Mouse (Mus musculus) hindbrain, postnatal 0 days (tissue): ENCODE data around the gene Fgfr2. TPM values are rescaled to one million over a fixed set of nuclear protein-coding genes. Genes with fewer than 3 reads are reported as not detected.

Experiments used
- ATAC-seq: fragments of 200-750 bp; cut with Nextera tagmentation; 2 replicates; pipeline ENCODE4 v1.8.0; 2017; ENCODE audit warnings: mild to moderate bottlenecking, moderate TSS enrichment, moderate library complexity
- DNase-seq: peaks from one replicate; pipeline ENCODE4 v3.0.0-alpha.2; 2015; ENCODE audit warnings: low spot score
- H3K27ac ChIP-seq: fragments of 300-500 bp; sonication (generic); 2 replicates; pipeline ENCODE4 v1.5.1; 2014; ENCODE audit warnings: mild to moderate bottlenecking
- H3K27me3 ChIP-seq: fragments of 300-500 bp; sonication (generic); 2 replicates; pipeline ENCODE4 v1.6.1; 2014; ENCODE audit warnings: low read length, mixed read lengths; ENCODE audit not compliant: insufficient read depth
- H3K36me3 ChIP-seq: fragments of 300-500 bp; sonication (generic); 2 replicates; pipeline ENCODE4 v1.6.1; 2014; ENCODE audit warnings: low read length, mixed read lengths; ENCODE audit not compliant: insufficient read depth
- H3K4me1 ChIP-seq: fragments of 300-500 bp; sonication (generic); 2 replicates; pipeline ENCODE4 v1.6.1; 2014; ENCODE audit warnings: antibody characterized with exemption, low read length, mixed read lengths; ENCODE audit not compliant: insufficient read depth
- H3K4me2 ChIP-seq: fragments of 300-500 bp; sonication (generic); 2 replicates; pipeline ENCODE4 v1.6.1; 2014; ENCODE audit warnings: low read depth, mild to moderate bottlenecking, low read length, moderate library complexity, mixed read lengths
- H3K4me3 ChIP-seq: fragments of 300-500 bp; sonication (generic); 2 replicates; pipeline ENCODE4 v1.5.1; 2014; ENCODE audit warnings: low read length
- H3K9ac ChIP-seq: fragments of 300-500 bp; sonication (generic); replicated peaks from 2 replicates; pipeline ENCODE4 v1.6.1; 2014; ENCODE audit warnings: mild to moderate bottlenecking, low read length, moderate library complexity, mixed read lengths
- H3K9me3 ChIP-seq: fragments of 300-500 bp; sonication (generic); 2 replicates; pipeline ENCODE4 v1.6.1; 2016; ENCODE audit warnings: low read length, mixed read lengths
- CTCF ChIP-seq: IDR thresholded peaks from 2 replicates; pipeline ENCODE4 v1.5.1; 2016; ENCODE audit warnings: antibody characterized with exemption, control low read depth, low read depth
- WGBS: fragments of 180-500 bp; shearing (Covaris S2); extraction: QIAGEN DNeasy Blood & Tissue Kit; methylation state at CpG from one replicate; pipeline ENCODE4 v1.1.7; 2014; 5-methylcytosine and 5-hydroxymethylcytosine counted together
- polyA plus RNA-seq: library from polyadenylated mRNA; unstranded; fragments of >200 nt; fragmentation: Nextera tagmentation; extraction: Ambion mirVana; gene quantifications from 2 replicates; pipeline ENCODE4 v1.2.1, GENCODE M21; 2015
- total RNA-seq: library from RNA; depleted of rRNA; stranded (reverse); fragments of >200 nt; gene quantifications from 2 replicates; pipeline ENCODE4 v1.2.3, GENCODE M21; 2014

Fgfr2 gene
- total and polyA plus RNA-seq, 2 experiments from 2014 or later, result 17.3 to 49.0 TPM

GRCm38 (mm10) chr7:132317036-132317541 is 806.1 kb downstream of the Fgfr2 start, which contains the start of gene Chst15:
Gene Chst15 (minus strand): TSS chr7:132317228.
- H3K27me3 ChIP-seq, result no peaks in the 10 kb centered on the region
- under 1% methylated on average over 34 of the region's 34 CpGs for WGBS
- H3K9me3 ChIP-seq, result no peaks in the 10 kb centered on the region
- ATAC-seq (peak; percentile 44), DNase-seq (peak; percentile 74)
- H3K4me1 ChIP-seq, result peaks cover 6% of the 10 kb centered on the region; the same call in 1 of the 2 replicates
- TF ChIP-seq CTCF, result peak; percentile 27; the same call in 1 of the 2 replicates
- peak within 1 kb of the TSS; percentile 85 for H3K27ac ChIP-seq
- H3K36me3 ChIP-seq, result no peaks in the 10 kb centered on the region
- H3K4me3 ChIP-seq, result peak within 1 kb of the TSS; percentile 72
- H3K9ac ChIP-seq, result peak within 1 kb of the TSS; percentile 87
- peak within 1 kb of the TSS; percentile 92 for H3K4me2 ChIP-seq

DNA sequence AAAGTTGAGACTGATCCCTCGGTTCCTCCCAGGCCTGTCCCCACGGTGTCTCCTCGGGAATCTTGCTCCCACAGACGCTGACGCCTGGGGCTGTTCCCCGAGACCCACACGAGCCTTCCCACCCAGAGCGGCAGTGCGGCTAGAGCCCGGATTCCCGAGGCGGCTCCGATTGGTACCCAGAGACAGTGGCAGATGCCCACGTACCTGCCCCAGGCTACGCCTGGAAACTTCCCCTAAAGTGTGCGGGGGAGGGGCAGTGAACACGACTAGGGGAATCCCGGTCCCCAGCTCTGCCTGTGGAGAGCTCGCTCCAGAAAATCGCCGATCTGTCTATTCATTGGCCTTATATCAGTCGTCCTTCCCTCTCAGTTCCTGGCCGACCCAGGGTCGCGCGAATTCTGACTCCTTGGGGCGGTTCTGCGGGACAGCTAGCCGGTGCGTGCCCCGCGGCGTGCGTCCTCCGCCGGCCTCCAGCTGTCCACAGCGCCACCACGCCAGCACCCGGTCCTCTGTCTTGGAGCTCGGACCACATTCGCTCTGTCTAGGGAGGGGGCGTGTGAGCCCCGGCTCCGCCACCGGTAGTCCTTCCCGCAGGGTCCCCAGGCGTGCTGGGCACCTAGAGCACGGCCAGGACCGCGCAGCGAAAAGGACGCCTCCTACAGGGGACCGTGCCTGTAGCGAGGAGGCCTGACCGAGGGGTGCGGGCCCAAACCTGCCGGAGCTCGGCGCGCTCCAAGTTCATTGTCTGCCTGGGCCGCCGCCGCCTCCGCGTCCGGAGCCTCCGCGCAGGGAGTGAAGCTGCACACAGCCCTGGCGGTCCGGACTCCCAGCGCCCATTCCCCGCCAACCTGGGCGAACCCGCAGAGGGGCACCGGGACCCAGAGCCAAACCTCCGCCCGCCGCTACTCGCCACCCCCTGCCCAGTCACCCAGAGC is 806.8 kb downstream of the Fgfr2 start:
- ATAC-seq, result peak; percentile 71

DNA sequence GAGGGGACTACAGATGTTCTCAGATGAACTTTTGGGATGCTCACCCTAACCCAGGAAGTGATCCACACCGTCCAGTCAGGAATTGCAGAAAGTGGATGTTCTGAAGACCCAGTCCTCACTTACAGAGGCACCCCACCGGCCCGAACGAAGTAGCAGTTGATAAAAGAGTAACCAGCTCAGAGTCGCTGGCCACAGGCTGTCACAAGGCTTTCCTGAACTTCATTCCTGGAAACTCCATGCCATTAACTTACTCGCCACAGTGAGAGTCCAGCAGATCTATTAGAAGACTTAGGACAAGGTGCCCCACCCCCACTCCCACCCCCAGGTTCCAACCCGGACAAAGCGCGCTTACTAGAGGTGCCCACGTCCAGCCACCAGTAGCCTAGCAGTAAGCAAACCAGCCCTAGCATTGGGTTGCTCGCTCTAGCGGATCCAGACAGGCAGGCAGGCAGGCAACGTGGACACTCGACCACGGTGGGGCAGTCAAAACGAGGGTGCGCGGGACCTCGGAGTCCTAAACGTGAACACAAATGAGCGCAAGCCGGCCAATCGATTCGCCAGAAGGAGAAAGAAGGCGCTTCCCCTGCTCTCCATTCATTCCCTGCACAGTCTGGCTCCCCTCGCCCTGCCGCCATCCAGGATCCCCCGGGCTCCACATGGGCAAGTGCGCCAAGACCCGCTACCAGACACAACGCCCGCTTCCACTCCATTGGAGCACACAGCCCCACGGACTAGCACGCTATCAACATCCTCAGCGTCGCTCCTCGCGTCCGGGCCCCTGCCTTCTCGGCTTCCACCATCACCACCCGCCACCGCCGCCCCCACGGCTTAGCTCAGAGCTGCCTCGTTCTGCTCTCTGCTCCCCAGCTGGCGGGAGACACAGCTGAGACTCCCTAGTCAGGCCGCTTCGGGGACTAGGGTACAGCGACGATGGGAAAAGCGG is 807.7 kb downstream of the Fgfr2 start:
- Histone ChIP-seq H3K4me2 (peak overlapping the region; percentile 92), H3K4me1 (peaks cover 6% of the 10 kb centered on the region; the same call in 1 of the 2 replicates)

More for the DNA sequence above, 806.8 kb downstream of the Fgfr2 start:
- no peaks in the 10 kb centered on the region for H3K27me3 ChIP-seq
- DNase-seq, result peak; percentile 68
- no peaks in the 10 kb centered on the region for H3K36me3 ChIP-seq
- peak overlapping the region; percentile 87 for H3K9ac ChIP-seq
- peak; percentile 51 for TF ChIP-seq CTCF
- 1% methylated on average over 73 of the region's 79 CpGs for WGBS
- peak overlapping the region; percentile 72 for H3K4me3 ChIP-seq
- H3K27ac ChIP-seq, result peak overlapping the region; percentile 85
- peaks cover 6% of the 10 kb centered on the region; the same call in 1 of the 2 replicates for H3K4me1 ChIP-seq
- peak overlapping the region; percentile 92 for H3K4me2 ChIP-seq
- no peaks in the 10 kb centered on the region for H3K9me3 ChIP-seq

GRCm38 (mm10) chr7:132312396-132312795 is 810.8 kb downstream of the Fgfr2 start:
- WGBS, result 53% methylated on average over 8 of the region's 8 CpGs
- Histone ChIP-seq H3K9me3 (no peaks in the 10 kb centered on the region), H3K4me2 (no peak overlapping the region), H3K9ac (no peak overlapping the region), H3K4me1 (peaks cover 6% of the 10 kb centered on the region; the same call in 1 of the 2 replicates), H3K27ac (no peak overlapping the region), H3K27me3 (no peaks in the 10 kb centered on the region), H3K4me3 (no peak overlapping the region), H3K36me3 (no peaks in the 10 kb centered on the region)
- DNase-seq (no peak), ATAC-seq (no peak)
- no peak for TF ChIP-seq CTCF

More for the DNA sequence above, 807.7 kb downstream of the Fgfr2 start:
- DNase-seq, result peak; percentile 94
- peak; percentile 90 for ATAC-seq
- Histone ChIP-seq H3K27me3 (no peaks in the 10 kb centered on the region), H3K9ac (peak overlapping the region; percentile 87), H3K9me3 (no peaks in the 10 kb centered on the region), H3K36me3 (no peaks in the 10 kb centered on the region), H3K27ac (peak overlapping the region; percentile 85), H3K4me3 (peak overlapping the region; percentile 72)
- peak; percentile 87 for TF ChIP-seq CTCF
- 1% methylated on average over 48 of the region's 51 CpGs for WGBS

- Histone ChIP-seq H3K36me3 (no peaks in the 10 kb centered on the region), H3K4me3 (no peak overlapping the region), H3K4me2 (no peak overlapping the region), H3K27me3 (no peaks in the 10 kb centered on the region), H3K9me3 (no peaks in the 10 kb centered on the region), H3K9ac (no peak overlapping the region), H3K4me1 (0 out of 2 replicates have a peak, but pooled peaks cover 4% of the 10 kb centered on the region), H3K27ac (no peak overlapping the region)
- 69% methylated on average over 5 of the region's 5 CpGs for WGBS
- DNase-seq (no peak), ATAC-seq (no peak)
- TF ChIP-seq CTCF, result no peak
Measured at GRCm38 (mm10) chr7:132308537-132309191, 814.5 kb downstream of the Fgfr2 start.
